Mouse (Mus musculus) layer of hippocampus, postnatal 10 days (tissue): ENCODE measurements around the gene Tmem189. TPM values are rescaled to one million over a fixed set of nuclear protein-coding genes. Genes with fewer than 3 reads are reported as not detected.
"Not testable (repeated sequence)": the region's sequence is repeated elsewhere in the genome, so short reads cannot be mapped to it uniquely, and the experiment has no call there.

Experiments used
- DNase-seq, 2 experiments: peaks; one replicate each; pipeline ENCODE4 v3.0.0; 2021; ENCODE audit warnings: low spot score in 2 of 2
- total RNA-seq, 2 experiments: library from RNA; stranded (reverse); gene quantifications; 2 replicates each; pipeline ENCODE4 v1.2.3; 2021

Tmem189 gene
- total RNA-seq, 2 experiments from 2014 or later = 55.6 to 55.9 TPM

DNA sequence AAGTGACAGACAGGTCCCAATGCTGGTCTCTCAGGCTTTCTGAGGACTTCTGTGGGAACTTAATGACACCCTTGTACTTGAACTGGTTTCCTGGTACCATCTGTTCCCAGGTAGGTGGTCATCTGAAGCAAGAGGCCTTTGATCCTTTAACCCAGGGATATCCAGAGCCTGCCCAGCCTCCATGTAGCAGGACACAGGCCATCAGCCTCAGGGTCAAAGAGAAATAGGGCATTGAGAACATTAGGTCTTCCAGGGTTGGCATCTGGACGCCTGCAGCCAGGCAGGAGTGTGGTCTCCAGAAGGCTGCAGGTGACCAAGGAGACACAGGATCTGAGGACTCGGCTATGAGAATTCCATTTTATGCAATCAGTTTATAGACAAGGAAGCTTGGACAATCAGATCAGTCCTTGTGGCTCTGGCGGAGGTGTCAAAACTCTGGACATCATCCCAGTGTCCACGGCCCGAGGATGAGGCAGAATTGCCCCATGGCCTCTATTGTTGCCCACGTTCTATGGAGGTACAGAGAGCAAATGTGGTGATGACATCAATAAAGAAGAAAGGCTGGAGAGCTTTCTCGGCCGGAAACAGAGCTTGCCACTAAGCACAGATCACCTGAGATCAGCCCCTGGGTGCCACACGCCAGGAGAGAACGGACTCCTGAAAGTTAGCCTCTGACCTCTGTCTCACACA, 34.6 kb downstream of the Tmem189 start:
- no peak for DNase-seq

DNA sequence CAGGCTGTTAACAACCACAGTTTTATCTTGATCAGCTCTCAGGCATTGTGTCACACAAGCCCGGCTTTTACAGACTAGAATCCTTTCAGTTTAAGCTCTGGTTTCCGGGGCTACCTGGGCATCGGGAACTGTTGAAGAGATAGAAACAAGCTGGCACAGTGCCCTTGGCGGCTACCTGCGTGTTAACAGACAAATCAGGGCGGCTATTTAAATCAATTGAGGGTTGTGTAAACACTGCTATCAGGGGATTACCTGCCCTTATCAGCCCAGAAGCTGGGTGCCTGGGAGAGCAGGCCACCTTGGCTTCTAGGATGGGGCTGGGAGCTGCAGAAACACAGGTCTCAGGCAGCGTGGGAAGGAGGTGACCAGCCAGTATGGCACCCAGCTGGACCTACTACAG, 36.9 kb downstream of the Tmem189 start:
- no peak for DNase-seq

DNA sequence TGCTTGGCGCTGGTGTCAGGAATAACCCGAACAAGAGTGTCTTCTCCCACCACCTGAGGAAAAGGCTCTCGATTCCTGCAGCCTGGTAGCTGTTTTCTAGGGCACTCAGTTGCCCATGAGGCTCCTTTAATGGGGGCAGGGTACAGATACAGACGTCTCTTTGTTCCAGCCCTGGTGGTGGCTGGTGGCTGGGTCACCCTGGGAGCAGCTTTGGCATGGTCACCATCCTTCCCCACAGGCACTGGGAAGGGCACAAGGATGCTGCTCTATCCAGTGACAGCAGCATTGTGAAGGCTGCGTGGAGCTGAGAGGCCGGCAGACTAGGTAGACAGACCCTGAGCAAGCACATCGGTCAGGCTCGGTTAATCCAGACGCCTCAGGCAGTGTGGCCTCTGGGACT, 38.0 kb downstream of the Tmem189 start:
- peak in 1 of 2 experiments; percentile 37 for DNase-seq

- no peak for DNase-seq
Measured at GRCm38 (mm10) chr2:167649290-167650032, 40.2 kb downstream of the Tmem189 start.

DNA sequence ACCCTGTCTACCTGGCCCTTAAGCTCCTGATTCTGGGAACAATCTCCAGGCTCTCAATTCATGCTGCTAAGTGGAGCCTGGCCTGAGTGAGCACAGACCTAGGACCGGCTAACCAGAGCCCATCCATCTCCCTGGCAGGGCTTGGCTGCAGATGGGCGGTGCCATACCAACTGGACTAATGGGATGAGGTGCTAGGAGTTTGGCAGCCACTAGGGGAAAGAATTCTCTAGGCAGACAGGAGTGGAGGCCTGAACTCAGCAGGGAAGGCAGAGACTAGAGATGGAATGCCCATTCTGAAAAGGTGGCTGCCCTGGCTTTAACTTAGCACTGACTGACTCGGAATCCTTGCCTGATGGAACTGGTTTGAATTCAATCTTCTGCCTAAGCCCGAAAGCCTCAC, 43.2 kb downstream of the Tmem189 start:
- no peak for DNase-seq

GRCm38 (mm10) chr2:167643356-167644052, 46.1 kb downstream of the Tmem189 start:
- DNase-seq = not testable (repeated sequence)

DNA sequence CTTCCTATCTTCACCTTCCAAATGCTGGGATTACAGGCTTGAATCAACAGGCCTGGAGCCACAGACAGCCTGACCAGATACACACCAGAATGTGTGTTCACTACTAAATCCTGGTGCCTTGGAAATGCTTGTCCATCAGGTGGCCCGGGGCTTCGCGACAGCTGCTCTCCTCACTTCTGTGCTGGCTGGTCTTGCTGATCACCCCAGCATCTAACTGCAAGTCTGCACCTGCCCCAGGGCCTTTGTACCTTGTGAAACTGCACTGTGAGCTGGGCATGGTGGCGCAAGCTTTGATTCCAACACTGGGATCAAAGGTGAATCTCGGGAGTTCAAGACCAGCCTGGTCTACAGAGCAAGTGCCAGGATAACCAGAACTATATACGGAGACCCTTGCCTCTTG, 47.5 kb downstream of the Tmem189 start:
- no peak for DNase-seq

DNA sequence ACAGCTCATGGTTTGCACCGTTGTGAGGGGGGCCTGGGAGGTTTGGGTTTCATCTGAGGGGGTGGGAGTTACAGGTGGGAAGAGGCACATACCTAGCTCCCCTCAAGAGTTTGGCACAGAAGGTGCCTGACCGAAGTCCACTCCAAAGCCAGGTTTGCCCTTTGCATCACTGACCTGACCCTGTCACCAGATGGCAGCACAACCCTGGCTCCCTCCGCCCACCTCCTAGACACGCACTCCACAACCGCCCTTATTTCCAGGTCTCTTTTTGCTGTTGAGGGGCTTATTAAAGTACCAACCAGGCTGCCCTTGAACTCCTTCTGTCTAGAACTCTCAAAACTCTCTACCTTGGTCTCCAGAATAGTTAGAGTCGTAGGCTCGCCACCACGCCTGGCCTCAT, 48.3 kb downstream of the Tmem189 start:
- peak; percentile 37 to 63 for DNase-seq

DNA sequence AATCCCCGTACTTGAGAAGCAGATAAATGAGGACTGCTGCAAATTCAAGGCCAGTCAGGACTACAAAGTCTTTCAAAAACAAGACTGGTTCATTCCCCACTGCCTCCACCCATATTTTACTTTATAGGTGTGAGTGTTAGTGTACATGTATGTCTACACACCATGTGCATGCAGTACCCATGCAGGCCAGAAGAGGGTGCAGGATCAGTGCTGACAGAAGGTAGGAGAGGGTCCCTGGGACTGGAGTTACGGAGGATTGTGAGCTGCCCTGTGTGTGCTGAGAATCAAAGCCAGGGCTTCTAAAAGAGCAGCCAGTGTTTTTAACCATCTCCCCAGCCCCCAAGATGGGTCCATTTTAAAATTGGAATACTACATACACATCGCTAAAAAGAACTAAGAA, 49.3 kb downstream of the Tmem189 start:
- peak in 1 of 2 experiments; percentile 63 for DNase-seq

DNA sequence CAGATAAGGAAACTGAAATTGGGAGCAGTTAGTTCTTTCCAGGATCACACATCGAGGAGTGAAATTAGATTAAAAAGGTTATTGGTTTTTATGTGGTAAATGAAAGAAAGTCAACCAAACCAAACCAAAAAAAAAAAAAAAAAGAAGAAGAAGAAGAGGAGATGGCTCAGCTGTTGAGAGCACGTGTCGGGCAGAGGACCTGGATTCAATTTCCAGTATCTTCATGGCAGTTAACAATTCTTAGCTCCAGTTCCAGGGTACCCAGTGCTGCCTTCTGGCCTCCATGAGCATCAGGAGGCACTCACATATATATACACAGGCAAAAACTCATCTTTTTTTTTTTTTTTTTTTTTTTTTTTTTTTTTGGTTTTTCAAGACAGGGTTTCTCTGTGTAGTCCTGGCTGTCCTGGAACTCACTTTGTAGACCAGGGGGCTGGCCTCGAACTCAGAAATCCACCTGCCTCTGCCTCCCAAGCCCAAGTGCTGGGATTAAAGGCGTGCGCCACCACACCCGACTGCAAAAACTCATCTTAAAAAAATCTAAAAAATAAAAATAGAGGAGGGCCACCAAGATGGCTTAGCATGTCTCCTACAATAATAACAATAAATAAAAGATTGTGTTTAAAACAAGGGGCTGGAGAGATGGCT, 54.6 kb downstream of the Tmem189 start:
- no peak for DNase-seq

- DNase-seq = peak; percentile 93 to 94
Measured at GRCm38 (mm10) chr2:167634338-167634770, 55.3 kb downstream of the Tmem189 start.

DNA sequence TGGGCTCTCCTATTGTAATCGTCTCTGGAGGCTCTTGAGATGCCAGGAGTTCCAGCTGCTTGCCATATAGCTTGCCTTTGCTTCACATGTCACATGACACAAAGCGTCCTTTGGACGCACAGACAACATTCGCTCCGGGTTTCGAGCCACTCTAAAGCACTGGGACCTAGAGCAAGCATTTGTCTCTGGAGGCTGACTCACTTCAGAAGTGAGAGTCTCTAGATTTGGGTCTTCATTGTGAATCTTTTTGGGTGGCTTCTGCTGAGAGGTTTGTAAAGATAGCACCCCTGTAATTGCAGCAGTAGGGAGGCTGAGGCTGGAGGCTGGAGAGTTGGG, 56.1 kb downstream of the Tmem189 start:
- no peak for DNase-seq

- DNase-seq = no peak
Measured at GRCm38 (mm10) chr2:167632731-167633536, 56.7 kb downstream of the Tmem189 start.

DNA sequence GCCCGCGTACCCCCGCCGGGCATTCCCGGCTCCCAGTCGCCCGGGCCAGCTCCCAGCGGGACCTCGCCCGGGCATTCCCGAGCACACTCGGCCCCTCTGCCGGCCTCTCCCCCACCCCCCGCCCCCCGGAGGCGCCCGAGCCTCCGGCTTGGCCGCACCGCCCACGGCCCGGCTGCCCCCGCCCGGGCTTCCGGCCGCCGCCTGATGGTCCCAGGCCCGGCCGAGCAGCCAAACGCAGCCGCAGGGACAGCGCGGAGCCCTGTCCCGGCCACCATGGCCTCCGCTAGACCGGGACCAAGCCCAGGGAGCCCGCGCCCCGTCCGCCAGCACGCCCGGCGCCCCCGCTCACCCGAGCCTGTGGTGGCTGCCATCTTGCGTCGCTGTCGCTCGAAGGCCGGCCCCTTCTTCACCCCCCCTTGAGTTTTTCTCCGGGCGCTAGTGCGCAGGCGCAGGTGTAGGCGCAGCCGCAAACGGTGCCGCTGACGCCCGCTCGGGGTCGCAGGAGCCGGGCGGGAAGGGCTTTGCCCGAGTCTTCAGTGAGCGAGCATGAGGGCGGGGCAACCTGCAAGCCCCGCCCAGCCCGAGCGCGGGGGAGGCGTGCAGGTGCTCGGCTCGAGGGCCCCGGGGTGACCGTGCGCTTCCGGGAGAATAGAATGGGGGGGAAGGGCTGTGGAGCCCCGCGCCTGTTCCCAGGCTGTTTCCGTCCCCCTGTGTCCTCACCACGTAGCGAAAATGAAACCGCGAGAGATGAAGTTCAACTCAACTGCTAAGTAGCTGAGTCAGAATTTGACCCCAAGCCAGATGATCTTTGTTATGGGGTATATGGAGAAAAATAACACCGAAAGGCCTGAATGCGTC, 57.8 kb downstream of the Tmem189 start, which contains the start of gene Ube2v1:
Gene Ube2v1, minus strand, starts transcription at position 505 of the 858 bp plus-strand sequence.
- peak; percentile 98 to 99 for DNase-seq

- peak; percentile 42 to 62 for DNase-seq
Measured at GRCm38 (mm10) chr2:167631181-167631590, 58.4 kb downstream of the Tmem189 start.

DNA sequence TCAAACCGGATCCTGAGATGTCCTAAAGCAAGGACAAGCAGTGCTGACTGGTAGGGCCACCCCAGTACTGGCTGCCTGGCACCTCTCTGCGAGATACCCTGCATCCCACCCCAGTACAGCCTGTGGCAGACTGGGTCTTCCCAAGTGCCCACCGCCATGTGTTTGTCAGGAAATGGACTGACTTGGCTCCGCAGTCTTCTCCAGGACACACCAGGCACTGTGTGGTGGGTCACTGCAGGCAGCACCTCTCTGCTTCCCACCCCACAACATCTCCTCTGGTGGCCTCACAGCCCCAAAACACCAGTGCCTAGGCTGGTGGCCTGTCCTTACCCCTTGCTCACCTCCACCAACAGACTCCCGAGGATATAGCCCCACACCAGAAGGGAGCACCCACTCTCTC, 59.2 kb downstream of the Tmem189 start:
- DNase-seq = no peak

DNA sequence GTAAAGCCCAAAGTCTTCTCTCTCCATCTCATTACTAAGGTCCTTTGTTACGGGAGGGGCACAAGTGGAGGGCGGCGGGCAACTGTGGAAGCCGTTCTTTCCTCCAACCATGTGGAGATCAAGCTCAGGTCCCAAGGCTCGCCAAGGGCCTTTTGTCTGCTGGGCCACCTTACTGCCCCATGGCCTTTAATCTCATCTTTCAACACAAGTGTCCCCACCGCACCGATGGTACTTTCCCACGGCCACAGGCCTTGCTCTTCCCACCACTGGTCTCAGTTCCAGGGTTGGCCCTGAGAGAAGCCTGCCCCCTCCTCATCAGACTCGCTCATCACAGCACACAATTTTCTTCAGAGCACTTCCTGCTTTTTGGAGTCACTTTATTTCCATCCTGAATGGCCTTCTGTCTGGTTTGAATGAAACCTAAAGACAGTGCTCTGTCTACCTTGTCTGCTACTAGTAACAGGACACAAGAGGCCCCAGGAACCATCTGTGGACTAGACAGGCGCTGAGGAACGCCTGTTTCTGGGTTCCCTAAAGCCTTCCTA, 59.9 kb downstream of the Tmem189 start:
- no peak for DNase-seq

DNA sequence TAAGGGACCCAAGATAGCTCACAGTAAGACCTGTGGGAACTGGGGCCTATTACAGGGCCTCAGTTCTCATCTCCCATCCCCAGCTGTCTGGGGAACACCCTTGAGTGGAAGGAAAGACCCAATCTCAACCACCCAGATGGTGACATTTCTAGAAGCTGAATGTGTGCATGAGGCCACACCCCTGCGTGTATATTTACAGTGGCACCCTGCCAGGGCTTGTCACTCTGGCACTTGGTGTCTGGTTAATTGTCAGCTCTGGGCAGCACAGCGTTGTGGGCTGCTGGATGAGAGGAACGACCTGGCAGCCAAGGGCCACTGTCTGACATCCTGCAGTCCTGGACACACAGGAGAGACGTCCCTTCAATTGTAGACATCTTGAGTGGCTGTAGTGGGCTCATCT, 60.8 kb downstream of the Tmem189 start:
- DNase-seq = no peak

DNA sequence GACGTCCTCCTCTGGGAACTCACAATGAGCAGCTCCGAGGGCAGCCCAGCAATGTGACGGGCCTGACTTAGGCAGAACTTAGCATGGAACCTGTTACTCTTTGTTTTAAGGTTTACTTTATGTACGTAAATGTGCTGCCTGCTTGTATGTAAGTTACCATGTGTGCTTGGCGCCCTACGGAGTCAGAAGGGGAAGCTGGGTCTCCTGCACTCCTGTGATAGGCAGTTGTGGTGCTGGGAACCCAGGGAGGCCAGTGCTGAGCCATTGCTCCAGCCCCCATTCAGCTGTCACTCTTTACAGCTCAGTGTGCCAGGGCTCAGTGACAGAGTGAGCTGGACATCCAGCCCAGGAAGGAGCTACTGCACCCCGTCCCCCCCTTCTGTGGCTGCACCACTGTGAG, 62.6 kb downstream of the Tmem189 start:
- no peak for DNase-seq
